Mouse (Mus musculus) spleen, postnatal 10 days (tissue): ENCODE data around the gene Nsun5.
"Not testable (repeated sequence)": the region's sequence is repeated elsewhere in the genome, so short reads cannot be mapped to it uniquely, and the experiment has no call there.

ENCODE experiments used
- DNase-seq, 2 experiments: peaks; one replicate each; pipeline ENCODE4 v3.0.0; 2021 to 2022; ENCODE audit warnings: low spot score in 2 of 2

Gene Nsun5

GRCm38 (mm10) chr5:135369787-135370654 is at the start of gene Nsun5:
Nsun5 (plus strand) TSS chr5:135369953.
- peak; percentile 95 to 98 for DNase-seq

- no peak for DNase-seq
These were observed 47.6 kb upstream of the Nsun5 start for GRCm38 (mm10) chr5:135322197-135322596.

DNA sequence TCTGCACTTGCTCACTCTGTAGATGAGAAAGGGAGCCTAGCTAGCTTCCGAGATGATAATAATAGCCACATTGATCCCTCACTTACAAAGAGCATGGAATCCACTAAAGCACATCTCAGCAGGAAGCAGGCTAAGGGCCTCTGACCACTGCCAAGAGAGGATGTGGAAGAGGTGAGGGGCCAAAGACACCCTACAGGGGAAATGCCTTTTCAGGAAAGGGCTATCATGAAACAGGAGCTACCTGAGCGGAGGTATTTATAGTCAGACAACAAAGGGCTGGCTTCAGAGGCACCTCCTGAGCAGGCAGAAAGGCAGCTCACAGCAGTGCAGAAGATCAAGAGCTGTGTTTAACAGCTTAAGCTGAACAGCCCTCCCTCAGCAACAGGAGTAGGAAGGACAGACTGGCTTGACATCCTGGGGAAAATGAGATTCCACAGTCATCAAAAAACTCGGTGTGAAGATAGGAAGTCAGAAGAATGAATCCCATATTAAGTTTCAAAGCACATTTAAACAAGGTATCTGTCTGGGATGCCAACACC is 43.6 kb upstream of the Nsun5 start:
- DNase-seq = no peak

DNA sequence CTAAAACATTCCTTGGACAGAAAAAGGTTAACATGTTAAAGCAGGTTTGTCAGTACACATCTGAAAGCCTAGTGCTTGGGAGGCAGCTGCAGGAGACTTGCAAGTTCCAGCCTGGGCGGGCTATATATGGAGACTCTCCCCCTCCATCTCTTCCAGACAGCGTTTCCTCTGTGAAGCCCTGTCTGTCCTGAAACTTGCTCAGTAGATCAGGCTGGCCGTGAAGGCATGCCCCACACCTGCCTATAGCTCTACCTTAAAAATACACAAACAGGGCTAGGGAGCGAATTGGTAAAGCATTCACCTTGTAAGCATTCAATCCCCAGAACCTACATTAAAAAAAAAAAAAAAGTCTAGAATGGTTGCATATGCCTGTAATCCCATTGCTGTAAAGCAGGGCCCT is 40.3 kb upstream of the Nsun5 start:
- no peak for DNase-seq

- no peak for DNase-seq
These were observed 39.6 kb upstream of the Nsun5 start for GRCm38 (mm10) chr5:135330201-135330600.

- DNase-seq = no peak
These were observed 38.6 kb upstream of the Nsun5 start for GRCm38 (mm10) chr5:135331161-135331560.

- DNase-seq = no peak
These were observed 32.2 kb upstream of the Nsun5 start for GRCm38 (mm10) chr5:135337575-135337974.

- no peak for DNase-seq
These were observed 23.8 kb upstream of the Nsun5 start for GRCm38 (mm10) chr5:135345989-135346388.

DNA sequence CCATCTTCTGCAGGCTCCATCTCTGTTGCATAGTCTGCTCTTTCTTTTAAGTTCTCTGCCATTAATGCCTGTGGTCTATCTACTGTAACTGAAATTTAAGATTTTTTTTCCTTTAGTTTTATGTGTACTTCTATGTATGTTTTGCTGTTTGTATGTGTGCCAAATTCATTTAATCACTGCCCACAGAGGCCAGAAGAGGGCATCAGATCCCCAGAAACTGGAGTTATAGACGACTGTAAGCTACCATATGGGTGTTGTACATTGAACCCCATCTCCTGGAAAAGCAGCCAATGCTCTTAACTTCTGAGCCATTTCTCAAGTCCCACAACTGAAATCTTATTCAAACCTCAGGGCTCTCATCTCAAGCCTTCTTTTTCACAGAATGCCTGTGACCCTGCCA is 23.3 kb upstream of the Nsun5 start:
- DNase-seq = no peak

DNA sequence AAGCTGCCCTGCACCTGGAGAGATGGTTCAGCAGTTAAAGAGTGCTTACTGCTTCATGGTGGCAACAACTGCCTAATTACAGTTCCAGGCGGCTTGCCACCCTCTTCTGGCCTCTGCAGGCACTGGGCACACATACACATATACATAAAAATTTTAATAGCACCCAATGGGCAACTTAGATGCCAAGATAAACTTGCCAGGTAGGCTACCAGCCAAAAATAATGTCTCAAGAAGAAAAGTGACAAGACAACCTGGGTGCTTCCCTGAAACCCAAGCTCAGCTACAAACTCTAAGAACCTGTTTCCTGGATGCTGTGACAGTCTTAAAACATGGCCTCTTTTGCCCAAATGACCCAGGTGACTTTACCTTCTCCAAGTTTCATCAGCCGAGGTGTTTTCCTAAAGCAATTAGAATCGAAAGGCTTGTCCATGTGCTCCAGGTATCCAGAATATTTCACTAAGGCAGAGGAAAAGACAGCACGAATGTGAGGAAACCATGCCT is 22.2 kb upstream of the Nsun5 start:
- no peak for DNase-seq

- DNase-seq = no peak
These were observed 19.9 kb upstream of the Nsun5 start, which contains the start of gene Fkbp6 for GRCm38 (mm10) chr5:135349862-135350261. Fkbp6 (minus strand) TSS chr5:135350044.

DNA sequence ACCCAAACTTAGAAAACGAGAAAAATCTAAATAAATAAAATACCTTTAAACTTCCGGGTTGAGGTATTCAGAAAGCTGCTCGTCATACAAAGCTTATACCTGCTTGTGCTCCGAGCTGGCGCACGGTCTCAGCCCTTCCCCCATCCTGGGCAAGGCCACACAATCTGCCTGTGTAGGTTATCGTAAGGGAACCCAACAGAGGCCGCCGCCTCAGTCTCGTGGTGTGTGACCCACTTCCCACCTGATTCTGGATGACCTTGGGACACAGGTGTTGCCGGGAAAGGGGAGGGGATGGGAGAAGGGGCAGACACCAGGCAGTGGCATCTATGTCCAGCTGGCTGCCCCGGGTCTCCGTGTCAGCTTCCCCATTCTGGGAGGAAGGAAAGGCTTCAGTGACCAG is 18.1 kb upstream of the Nsun5 start:
- no peak for DNase-seq

GRCm38 (mm10) chr5:135352995-135353394 is 16.8 kb upstream of the Nsun5 start, which contains the start of gene Trim50:
Trim50 (plus strand) TSS chr5:135353295.
- no peak for DNase-seq

GRCm38 (mm10) chr5:135353564-135353963 is 16.2 kb upstream of the Nsun5 start:
- peak in 1 of 2 experiments; percentile 46 for DNase-seq

DNA sequence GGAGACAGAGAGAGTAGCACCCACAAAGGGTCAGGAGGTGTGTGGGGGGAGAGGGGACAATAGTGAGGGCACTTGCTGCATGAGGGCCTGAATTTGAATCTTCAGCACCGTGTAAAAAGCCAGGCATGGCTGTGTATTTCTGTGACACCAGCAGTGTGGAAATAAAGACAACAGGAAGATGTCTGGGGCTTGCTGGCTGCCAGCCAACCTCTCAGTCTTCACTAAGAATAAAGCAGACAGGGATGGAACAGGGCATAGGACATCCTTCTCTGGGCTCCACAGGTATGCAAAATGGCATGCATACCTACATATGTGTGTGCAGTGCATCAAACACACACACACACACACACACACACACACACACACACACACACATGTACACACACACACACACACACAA is 13.7 kb upstream of the Nsun5 start:
- no peak for DNase-seq

DNA sequence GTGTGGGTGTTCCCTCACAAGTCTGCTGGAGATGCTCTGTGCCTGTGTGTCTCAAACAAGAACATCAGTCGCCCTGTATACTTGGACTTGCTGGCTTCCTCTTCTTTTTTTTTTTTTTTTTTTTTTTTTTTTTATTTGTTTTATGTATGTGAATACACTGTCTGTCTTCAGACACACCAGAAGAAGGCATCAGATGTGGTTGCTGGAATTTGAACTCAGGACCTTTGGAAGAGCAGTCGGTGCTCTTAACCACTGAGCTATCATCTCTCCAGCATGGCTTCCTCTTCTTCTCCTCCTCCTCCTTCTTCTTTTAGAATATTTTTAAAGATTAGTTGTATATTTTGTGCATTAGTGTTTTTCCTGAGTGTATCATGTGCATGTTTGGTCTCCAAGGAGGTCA is 12.2 kb upstream of the Nsun5 start:
- peak; percentile 32 to 48 for DNase-seq

DNA sequence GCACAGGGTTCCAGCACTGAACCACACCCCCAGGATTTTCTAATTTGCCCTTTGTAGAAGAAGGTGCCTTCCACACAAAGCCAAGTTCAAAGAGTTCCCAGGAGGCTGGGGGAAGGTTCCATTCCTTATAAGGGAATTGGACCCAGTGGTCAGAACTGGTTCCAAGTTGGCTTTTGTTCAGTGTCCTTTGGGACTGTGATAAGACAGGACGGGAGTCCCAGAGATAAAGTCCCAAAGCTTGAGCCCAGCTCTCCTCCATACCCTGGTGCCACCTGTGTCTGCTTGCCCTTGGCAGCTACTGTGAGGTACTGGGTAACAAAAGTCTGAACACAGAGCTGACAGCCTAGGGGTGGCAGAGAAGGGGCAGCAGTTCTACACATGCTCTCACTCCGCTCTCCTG is 10.0 kb upstream of the Nsun5 start:
- DNase-seq = no peak

DNA sequence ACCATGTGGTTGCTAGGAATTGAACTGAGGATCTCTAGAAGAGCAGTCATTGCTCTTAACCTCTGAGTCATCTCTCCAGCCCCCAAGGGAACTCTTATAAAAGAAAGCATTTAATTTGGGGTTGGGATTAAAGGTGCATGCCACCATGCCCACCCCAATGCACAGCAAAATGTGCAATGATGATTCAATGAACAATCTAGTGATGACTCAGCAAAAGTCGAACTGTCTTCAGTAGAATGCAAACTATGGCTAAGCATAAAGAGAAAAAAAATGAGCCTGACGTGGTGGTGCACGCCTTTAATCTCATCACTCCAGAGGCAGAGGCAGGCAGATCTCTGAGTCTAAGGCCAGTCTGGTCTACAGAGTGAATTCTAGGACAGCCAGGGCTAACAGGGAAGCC is 7.2 kb upstream of the Nsun5 start:
- no peak for DNase-seq

GRCm38 (mm10) chr5:135363540-135363939 is 6.2 kb upstream of the Nsun5 start:
- no peak for DNase-seq

DNA sequence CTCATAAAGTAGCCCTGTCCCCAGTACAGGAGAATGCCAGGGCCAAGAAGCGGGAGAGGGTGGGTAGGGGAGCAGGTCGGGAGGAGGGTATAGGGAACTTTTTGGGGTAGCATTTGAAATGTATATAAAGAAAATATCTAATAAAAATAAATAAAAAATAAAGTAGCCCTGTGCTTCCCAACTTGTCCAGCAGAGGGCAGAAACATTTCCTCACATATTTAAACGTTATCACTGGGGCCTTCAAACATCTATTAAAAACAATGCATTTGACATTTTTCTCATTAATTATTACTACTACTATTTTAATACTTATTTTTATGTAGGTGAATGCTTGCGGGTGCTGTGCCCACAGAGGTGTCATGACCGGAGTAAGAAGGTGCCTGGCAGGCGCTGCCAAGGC is 1.9 kb upstream of the Nsun5 start:
- DNase-seq = no peak

- DNase-seq = no peak
These were observed 1.4 kb upstream of the Nsun5 start for GRCm38 (mm10) chr5:135368312-135368711.

- DNase-seq = not testable (repeated sequence)
These were observed 557 bp upstream of the Nsun5 start for GRCm38 (mm10) chr5:135369196-135369595.

DNA sequence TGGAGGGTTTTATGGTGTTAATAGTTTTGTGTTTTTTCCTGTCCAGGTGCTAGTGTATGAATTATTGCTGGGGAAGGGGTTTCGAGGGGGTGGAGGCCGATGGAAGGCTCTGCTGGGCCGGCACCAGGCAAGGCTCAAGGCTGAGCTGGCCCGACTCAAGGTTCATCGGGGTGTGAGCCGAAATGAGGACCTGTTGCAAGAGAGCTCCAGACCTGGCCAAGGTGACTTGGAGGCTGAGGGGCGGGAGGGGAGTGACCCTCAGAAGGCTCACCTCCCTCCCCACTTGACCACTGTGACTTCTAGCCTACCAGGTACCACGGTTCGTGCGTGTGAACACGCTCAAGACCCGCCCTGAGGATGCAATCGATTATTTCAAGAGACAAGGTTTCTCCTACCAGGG is 1.4 kb downstream of the Nsun5 start:
- no peak for DNase-seq
